Mouse (Mus musculus) layer of hippocampus, postnatal 25 days (tissue): Measurements from ENCODE around the gene Tmem242. TPM values are rescaled to one million over a fixed set of nuclear protein-coding genes. Genes with fewer than 3 reads are reported as not detected.

Experiments
- DNase-seq, 2 experiments: peaks; one replicate each; pipeline ENCODE4 v3.0.0; 2022; ENCODE audit warnings: mixed read lengths in 2 of 2, low spot score in 1 of 2; ENCODE audit errors: extremely low spot score in 1 of 2
- total RNA-seq, 2 experiments: library from RNA; stranded (reverse); gene quantifications; 2 replicates each; pipeline ENCODE4 v1.2.3; 2021

Gene Tmem242
- total RNA-seq, 2 experiments from 2014 or later: 73.7 to 86.9 TPM

DNA sequence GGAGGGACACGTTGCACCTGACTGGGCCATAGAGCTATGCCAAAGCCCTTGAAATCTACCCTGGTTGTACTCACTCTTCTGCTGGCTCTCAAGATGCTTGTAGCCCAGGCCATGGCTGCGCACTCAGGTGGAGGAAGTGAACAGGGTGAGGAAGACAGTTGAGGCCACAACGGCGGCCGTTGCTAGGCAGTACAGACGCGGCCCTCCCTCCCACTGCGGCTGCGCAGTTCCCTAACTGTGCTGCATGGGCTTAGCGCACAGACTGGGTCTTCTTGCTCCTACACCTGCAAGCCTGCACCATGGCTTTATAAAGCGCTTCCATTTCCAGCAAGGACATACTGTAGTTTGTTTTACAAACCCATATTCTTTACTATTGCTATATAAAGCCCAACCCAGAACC, 21.5 kb downstream of the Tmem242 start, which contains the start of gene Ldhal6b:
Gene Ldhal6b, minus strand, starts transcription at position 223 of the 400 bp plus-strand sequence.
- DNase-seq: no peak

DNA sequence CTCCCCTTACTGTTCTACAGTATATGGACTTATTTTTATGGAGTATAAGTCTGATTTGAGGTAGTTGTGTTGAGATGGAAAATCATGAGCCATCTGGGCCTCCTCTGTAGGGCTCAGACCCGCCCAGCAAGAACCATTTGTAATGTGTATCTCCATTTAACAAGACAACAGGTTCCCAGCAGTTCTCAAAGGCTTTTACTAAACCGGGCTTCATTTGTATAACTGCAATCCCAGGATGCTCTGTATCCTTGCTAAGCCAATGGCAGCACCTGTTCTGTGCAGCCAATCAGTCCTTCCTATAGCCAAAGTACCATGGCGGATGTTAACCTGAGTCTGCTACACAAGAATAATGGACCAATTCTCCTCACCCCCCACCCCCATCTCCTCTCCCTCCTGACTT, 23.5 kb downstream of the Tmem242 start:
- no peak for DNase-seq

DNA sequence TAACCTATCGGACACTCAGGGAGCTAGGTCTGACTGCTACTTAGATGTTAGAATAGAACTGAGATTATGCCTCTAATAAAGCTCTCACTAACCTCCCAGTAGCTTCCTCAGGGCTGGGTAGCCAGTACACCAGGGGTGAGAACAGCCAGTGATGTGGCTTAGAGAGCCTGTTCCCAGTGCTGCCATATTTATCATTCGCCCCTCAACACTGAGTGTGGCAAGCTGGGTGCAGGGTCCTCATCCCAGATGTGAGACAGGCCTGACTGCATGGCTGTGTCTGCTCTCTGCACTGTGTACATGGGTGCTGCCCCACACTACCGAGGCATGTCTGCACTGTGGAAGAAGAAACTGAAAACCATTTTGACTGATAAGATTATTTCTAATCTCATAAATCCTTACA, 26.0 kb downstream of the Tmem242 start:
- no peak for DNase-seq

DNA sequence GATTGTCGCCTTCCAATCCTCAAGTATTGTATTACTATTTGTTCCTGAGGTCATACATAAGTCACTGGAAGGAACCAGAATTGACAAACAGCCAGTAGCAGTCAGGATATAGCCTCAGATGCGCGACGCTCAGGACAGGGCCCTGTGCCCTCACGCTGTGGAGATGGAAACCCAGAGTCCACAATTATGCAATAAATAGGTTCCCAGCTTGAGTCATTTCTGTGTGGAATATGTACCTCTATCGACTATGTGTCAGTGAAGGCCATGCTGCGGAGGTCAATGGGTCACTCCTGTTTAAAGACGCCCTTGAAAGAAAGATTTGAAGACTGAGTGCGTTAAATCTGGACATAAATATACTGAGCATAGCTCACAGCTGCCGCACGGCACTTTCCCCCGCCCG, 26.7 kb downstream of the Tmem242 start:
- no peak for DNase-seq

DNA sequence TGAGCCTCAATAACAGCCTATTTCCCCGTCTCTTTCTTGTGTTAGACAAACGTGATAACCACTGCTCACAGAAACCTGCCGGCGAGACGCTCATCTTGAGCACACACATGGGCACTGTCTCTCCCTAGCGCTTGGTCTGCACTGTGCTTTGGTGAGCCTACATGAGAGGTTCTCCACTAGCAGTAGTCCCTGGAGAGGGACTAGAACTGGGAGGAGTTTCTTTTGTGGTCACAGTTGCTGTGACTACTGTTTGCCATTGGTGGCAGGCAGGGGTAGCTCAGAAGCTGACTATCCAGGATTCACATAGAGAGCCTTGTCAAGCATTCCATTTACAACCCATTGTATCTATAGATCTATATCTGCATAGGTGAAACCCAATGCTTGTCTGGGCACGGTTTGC, 27.3 kb downstream of the Tmem242 start:
- no peak for DNase-seq

DNA sequence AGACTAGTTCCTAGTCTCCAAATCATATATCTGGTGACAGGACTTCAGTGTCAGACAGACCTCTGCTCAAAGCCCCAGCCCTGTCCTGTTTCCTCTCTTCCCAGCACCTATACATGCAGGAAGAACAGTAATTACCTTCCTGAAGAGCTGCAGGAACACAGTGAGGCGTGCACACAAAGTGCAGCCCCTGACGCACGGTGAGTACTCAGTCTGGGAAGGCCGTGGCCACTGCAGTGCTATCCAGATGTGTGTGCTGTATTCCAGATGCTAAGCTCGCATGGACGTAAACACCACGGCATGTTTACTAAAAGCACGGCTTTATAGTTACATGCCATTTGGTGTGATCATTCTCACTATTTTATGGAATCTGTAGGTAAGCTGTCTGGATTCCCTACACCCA, 27.8 kb downstream of the Tmem242 start:
- no peak for DNase-seq

DNA sequence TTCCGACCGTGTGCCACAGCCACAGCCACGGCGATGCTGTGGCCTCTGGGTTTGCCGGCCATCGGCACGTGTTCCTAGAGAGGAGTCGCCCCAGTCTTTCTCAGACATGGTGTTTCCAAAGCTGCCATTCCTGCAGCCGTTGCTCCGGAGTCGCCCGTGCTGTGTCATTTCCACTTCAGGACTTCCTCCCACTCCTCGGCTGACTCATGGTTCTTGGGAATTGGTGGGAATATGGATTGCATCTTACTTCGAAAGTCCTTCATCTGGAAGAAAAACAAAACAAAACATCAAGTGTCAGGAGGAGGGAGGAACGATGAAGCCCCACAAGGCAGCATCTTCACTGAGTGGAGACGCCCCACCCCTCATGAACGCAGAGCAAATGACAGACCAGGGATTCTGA, 28.9 kb downstream of the Tmem242 start:
- no peak for DNase-seq

DNA sequence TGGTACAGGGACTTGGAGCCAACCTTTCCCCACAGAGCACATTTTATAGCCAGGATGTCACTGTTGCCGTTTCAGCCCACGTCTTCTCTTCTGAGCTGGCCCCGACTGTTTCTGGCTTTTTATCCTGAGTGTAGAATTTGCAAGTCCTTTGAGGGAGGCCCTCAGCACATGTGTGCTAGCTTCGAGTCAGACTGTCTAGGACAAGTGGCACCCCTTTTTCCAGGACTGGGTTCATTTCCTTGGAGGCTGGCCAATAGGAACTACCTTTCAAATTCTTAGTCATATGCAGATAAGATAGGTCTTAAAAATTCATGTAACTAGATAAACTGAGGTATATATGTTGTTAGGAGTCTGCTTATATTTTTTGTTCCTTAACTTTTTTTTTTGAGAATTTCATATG, 29.7 kb downstream of the Tmem242 start:
- no peak for DNase-seq

DNA sequence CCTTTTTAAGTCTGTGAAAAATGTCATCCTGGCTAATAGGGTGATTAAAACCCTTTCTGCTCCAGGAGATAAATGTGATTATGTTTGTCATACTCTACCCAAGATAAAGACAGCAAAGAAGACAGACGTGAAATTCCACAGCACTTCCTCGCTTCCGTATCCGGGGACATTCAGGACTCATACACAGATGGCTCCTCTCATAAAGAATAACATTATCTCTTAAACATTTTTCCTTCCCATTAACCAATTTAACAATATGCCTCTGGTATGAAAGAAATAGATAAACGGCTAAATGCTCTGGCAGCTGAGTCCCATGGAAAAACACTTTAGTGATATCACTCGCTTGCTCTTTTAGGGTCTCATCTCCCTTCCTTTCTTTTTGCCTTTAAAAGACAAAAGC, 33.0 kb downstream of the Tmem242 start:
- DNase-seq: no peak

DNA sequence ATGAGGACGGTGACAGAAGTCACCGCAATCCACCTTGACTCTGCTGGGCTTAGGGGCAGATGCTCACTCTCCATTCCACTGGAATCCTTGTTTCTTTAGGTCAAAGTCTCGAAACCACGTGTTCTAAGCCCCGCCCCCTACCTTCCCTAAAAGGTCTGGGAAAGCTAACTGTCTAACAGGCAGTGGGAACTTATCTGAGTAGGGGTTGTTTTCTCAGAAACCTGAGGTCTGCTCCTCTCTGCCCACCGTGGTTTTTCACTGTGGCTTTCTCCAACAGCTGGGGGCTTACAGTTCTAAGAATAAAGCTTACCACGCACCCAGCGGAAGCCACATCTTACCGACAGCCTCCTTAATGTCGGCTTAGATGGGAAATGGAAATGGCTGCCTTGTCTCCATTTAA, 33.5 kb downstream of the Tmem242 start:
- DNase-seq: no peak

DNA sequence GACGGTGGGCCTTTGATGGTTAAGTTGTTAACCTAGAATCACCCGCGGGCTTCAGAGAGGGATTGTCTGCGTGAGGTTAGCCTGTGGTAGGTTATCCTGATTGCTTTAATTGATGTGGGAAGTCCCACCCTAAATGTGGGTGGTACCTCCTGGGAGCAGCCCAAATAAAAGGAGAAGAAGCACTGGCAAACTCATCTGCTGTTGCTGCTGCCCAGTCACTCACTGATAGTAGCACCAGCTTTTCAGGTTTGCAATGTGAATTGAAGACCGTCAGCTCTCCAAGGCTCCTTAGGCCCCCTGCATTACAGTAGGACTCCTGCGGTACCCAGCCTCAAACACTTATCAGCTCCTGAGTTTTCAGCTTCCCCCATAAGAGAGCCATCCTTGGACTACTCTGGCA, 36.2 kb downstream of the Tmem242 start:
- DNase-seq: no peak

DNA sequence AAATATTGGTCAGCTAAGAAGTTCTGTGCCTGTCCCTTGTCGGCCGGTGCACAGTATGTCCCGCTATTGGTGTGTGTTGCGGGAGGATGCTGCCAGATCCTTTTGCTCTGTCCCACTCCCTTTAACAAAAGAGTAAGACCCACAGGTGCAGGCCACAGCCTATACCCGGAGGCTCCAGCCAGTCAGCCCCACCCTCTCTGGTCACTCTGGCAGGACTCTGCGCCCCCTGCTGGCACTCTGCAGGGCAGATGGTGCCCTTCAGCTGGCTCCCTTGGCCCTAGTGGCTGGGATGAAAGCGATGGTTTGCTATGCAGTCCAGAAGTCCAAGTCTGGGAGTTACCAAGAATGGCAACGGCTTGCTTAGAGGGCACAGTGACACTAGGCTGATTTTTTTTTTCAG, 37.4 kb downstream of the Tmem242 start:
- DNase-seq: peak; percentile 41 to 69

DNA sequence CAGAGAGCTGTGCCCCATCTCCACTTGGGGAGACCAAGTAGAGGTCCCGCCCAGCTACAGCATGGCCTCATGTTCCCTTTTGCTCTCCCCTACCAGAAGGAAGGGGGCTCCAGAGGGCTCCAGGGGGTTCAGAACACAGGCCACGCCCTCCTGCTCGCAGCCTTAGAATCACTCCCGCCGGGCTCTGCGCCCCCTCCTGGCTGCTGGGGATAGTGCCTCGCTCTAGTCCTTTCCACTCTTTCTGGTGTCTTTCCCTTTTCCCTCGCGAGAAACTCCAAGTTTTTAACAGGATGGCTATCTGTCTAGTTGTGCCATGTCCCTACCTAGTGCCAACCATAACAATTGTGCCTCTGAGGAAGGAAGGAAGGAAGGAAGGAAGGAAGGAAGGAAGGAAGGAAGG, 38.0 kb downstream of the Tmem242 start:
- DNase-seq: peak; percentile 57 to 81

DNA sequence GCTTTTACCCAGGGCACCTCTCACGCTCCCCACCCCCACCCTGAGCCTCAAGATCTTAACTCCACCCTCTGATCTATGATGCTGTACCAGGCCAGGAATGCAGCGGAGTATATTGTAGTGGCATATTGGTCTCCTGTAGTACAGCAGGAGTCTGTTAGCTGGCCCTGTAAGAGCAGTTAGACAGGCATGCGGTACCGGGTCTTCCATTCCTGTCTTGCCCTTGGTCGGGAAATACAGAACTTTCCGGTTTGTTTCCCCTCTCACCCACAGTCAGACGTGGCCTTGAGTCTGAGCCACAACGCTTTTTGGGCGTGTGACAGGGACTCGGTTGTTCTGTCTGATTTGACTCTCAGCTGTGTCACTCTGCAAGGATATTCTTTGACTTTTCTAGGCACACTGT, 38.8 kb downstream of the Tmem242 start:
- DNase-seq: no peak

DNA sequence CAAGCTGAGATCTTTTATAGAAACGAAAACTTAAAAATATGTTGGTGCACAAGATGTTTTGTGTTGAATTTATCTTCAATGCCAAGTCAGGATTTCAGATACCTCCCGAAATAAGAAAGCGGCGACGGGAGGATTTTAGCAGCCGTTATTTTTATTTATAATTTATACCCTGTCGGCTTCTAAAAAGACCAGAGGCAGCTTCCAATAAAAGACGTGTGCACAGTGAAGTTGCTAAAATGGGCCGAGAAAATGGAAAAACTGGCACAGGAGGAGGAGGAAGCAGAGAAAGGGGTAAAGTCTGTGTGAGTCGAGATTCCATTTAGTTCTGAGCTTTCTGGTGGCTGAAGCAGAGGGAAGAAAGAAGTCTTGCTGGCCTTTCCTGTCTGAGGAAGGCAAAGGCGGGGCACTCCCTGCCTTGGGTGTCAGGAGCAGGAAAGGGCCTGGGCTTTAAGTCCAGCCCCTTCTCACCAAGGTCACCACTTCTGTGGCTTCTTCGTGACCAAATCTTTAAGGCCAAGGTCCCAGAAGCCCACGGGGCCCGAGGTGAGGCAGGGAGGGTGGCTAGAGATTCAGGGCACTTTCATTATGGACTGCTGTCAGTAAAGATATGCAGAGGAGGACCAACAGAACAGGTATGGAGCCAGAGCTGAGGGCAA, 39.5 kb downstream of the Tmem242 start:
- no peak for DNase-seq

DNA sequence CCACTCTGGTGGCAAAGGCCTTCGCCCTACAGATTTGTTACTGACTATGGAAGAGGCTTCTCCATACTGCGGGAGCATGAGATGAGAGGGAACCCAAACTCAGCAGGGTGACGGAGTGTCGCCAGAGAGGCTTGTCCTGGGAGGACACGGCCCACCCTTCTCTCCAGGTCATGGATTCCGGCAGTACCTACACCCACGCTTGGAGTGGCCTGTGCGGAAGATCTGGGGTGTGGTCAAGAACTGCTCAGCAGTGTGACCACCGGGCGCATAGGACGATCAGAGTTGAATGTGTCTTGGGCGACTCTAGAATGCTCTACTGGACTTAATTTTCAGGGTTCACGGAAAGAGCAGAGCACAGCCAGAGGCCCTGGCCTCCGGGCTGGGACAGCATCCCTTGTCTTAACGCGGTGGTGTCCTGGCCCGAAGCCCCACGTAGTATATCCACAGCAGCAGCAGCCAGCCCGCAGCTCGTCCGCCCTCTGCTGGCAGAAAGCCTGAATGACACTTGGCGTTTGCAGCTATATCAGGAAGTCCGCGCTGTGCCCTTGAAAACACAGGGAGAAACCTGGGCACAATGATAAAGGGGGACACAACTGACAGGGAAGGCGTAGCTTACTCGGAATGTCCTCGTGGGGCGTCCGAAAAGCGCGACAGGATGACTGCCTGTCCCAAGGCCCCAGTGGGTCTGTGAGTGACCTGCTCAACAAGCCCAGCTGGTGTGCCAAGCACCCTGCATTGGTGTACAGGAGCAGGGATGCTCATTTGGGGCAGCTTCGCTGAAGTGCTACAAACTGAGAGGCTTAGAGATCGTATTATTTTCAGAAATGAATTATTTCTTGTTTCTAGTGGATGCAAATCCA, 42.7 kb downstream of the Tmem242 start:
- peak; percentile 90 to 94 for DNase-seq

DNA sequence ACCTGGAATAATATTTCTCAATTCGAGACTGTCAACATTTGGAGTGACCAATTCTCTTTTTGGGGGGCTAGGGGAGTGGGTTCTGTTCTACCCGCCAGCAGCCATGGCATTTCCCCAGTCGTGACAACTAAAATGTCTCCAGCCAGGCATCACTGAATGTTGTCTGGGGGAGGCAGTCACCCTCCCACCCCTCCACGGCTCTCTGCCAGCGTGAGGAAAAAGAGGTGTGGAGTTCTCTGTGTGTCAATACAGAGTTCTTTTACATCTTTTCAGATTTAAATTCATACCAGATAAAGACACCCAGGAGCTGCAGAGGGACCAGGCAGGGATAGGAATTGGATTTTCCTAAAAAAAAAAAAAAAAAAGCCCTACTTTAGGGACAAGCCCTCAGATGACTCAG, 43.8 kb downstream of the Tmem242 start:
- DNase-seq: no peak

DNA sequence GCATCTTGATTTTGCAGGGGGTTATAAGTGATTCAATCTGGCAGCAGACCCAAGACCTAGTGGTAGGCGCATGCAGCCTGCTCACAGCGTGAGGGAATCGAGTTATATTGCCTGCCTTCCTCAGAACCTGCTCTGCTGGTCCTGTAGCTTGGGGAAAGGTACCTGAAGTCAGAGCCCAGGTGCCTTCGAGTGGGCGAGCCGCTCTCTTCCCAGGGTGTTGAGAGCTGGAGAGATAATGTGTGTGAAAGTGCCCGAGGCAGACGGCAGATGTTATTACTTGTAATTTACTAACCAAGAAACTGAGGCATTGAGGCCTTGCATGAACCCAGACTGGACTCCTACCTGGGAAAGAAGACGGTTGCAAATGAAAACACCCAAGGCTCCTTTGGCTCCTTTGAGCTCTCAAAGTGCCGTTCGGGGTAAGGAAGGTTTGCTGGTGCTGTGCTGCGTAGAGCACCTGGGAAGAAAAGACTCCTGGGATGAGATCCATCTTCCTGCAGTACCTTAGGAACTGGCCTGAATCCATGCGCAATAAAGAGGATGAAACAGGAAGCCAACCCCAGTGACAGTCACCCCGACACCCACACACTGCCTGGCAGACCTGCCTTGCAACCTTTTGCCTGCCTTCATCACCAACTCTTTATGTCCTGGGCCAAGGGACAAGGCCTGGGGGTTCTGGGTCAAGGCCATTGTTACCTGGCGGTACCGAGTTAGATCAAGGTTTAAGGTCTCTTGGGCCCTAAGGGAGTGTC, 44.4 kb downstream of the Tmem242 start:
- no peak for DNase-seq

DNA sequence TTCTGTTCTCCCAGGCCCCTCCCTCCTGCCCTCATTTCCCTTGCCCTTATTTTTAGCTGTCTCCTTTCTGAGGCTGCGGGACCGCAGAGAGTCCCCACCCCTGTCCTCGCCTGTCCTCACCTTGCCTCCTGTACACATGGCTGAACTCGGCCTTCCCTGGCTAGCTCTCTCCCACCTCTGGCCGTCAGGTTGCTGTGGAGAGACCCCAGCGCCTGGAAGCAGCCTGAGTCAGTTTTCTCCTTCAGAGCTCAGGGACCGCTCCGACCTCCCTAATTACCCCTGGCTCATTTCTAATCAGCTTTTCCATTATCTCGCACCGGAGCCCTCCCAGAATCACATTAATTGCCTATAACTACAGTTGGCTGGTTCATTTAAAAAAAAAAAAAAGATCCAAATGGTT, 49.4 kb downstream of the Tmem242 start:
- no peak for DNase-seq

DNA sequence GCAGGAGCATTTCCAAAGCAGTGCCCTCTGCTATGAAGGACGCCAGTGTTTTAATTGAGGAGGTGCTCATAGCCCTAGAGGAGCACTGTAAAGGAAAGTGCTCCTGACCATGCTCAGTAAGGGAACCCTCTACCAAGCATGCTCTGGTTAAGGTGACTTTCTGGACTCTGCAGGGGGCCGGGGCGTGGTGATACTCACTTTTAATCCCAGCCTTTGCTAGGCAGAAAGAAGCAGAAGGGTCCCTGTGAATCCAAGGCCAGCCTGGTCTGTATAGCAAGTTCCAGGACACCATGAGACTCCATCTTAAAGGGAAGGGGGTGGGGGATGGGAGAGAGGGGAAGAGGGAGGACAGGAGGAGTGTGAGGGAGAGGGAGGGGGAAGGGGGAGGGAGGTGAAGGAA, 51.7 kb downstream of the Tmem242 start:
- DNase-seq: no peak

DNA sequence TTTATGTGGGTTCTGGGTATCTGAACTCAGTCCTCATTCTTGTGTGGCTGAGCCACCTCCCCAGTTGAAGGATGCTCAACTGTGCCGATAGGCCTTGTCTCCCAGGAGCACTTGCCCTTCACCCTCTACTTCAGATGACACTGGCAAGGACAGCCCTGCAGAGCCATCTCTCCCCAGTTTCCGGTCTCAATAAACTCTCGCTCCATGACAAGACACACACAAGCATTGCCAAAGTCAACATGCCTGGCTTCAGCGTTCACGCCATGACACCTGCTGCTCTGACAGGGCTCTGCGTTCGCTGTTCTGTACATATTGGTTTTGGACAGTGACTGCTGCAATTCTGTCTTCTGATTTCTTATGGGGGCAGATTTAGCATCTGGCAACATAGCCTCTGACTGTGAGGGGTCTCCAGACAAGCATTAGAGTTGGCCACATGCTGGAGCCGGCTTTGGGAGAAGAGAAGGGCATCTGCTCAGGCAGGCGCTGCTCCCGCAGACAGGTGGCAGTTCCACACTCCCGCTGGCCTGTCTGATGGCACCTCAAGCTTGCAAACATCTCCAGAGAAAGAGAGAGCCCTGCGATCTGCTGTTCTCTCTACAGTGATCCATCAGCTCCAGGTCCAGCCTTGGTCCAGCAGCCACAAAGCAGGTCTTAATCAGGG, 53.0 kb downstream of the Tmem242 start:
- DNase-seq: no peak
